In genomic region chr6:27885786-27886185, GRCm38 (mm10) we compare ENCODE assay signal across 23 mouse cellular contexts.
"Had no signal": no experiment of that assay in that cellular context is flagged by ENCODE, and none has a peak within 500 bp of the region (broad histone marks: within the 10 kb centered on the region; RNA-seq: fewer than 3 reads in every experiment).

No protein-coding gene starts in this region.

- H3K36me3 ChIP-seq: limb, embryonic 10.5 days; limb, embryonic 13.5 days; liver, embryonic 12.5 days; liver, embryonic 15.5 days; lung, embryonic 15.5 days; midbrain, embryonic 10.5 days; midbrain, embryonic 13.5 days; neural tube, embryonic 13.5 days had no signal

- H3K9ac ChIP-seq: limb, embryonic 13.5 days; liver, embryonic 12.5 days; liver, embryonic 15.5 days; lung, embryonic 15.5 days; midbrain, embryonic 13.5 days; neural tube, embryonic 13.5 days had no signal

- H3K27ac ChIP-seq: limb, embryonic 10.5 days; limb, embryonic 13.5 days; liver, embryonic 12.5 days; liver, embryonic 15.5 days; lung, embryonic 15.5 days; midbrain, embryonic 10.5 days; midbrain, embryonic 13.5 days; neural tube, embryonic 13.5 days had no signal

- DNase-seq: kidney, adult 11 months; kidney, adult 8-10 months; kidney, postnatal 14 days; kidney, postnatal 4 days; layer of hippocampus, postnatal 36 days; lung, adult 18-20 months; lung, postnatal 10 days; lung, postnatal 36 days; retina, postnatal 1 day; thymus, adult 2 months; thymus, postnatal 14 days; thymus, postnatal 4 days had no signal

- H3K27me3 ChIP-seq: limb, embryonic 13.5 days; liver, embryonic 12.5 days; liver, embryonic 15.5 days; lung, embryonic 15.5 days; megakaryocyte, embryonic 14.5 days; midbrain, embryonic 13.5 days; neural tube, embryonic 13.5 days had no signal

- H3K4me1 ChIP-seq: limb, embryonic 10.5 days; limb, embryonic 13.5 days; lung, embryonic 15.5 days; megakaryocyte, embryonic 14.5 days; midbrain, embryonic 10.5 days; midbrain, embryonic 13.5 days; neural tube, embryonic 13.5 days had no signal

- H3K4me3 ChIP-seq: limb, embryonic 10.5 days; limb, embryonic 13.5 days; liver, embryonic 12.5 days; liver, embryonic 15.5 days; lung, embryonic 15.5 days; megakaryocyte, embryonic 14.5 days; midbrain, embryonic 10.5 days; midbrain, embryonic 13.5 days; myocyte; neural tube, embryonic 13.5 days had no signal

- H3K4me2 ChIP-seq: limb, embryonic 13.5 days; liver, embryonic 12.5 days; liver, embryonic 15.5 days; lung, embryonic 15.5 days; midbrain, embryonic 13.5 days; neural tube, embryonic 13.5 days had no signal

- H3K9me3 ChIP-seq: limb, embryonic 10.5 days; limb, embryonic 13.5 days; liver, embryonic 12.5 days; liver, embryonic 15.5 days; lung, embryonic 15.5 days; midbrain, embryonic 10.5 days; midbrain, embryonic 13.5 days; neural tube, embryonic 13.5 days had no signal

- ATAC-seq: liver, embryonic 12.5 days; midbrain, embryonic 13.5 days; midbrain, embryonic 16.5 days had no signal
